Mouse (Mus musculus) lung, postnatal 0 days (tissue): ENCODE results near the gene Csgalnact2. TPM values are rescaled to one million over a fixed set of nuclear protein-coding genes. Genes with fewer than 3 reads are reported as not detected.

Experiments
- ATAC-seq: fragments of 200-750 bp; cut with Nextera tagmentation; 2 replicates; pipeline ENCODE4 v1.8.0; 2017; ENCODE audit warnings: moderate library complexity
- DNase-seq: peaks from one replicate; pipeline ENCODE4 v3.0.0-alpha.2; 2016; ENCODE audit warnings: low spot score
- H3K27ac ChIP-seq: fragments of 300-500 bp; sonication (generic); 2 replicates; pipeline ENCODE4 v1.5.1; 2014; ENCODE audit warnings: antibody characterized with exemption, mild to moderate bottlenecking, low read length, mixed read lengths
- H3K27me3 ChIP-seq: fragments of 300-500 bp; sonication (generic); replicated peaks from 2 replicates; pipeline ENCODE4 v1.6.1; 2014; ENCODE audit warnings: low read length, mixed read lengths; ENCODE audit not compliant: insufficient read depth
- H3K36me3 ChIP-seq: fragments of 300-500 bp; sonication (generic); 2 replicates; pipeline ENCODE4 v1.6.1; 2014; ENCODE audit warnings: low read length, mixed read lengths; ENCODE audit not compliant: insufficient read depth
- H3K4me1 ChIP-seq: fragments of 300-500 bp; sonication (generic); 2 replicates; pipeline ENCODE4 v1.6.1; 2014; ENCODE audit warnings: antibody characterized with exemption, low read depth, low read length, mixed read lengths; ENCODE audit not compliant: insufficient read depth
- H3K4me2 ChIP-seq: fragments of 300-500 bp; sonication (generic); replicated peaks from 2 replicates; pipeline ENCODE4 v1.6.1; 2014; ENCODE audit warnings: low read depth, mild to moderate bottlenecking, low read length, moderate library complexity, mixed read lengths
- H3K4me3 ChIP-seq: fragments of 300-500 bp; sonication (generic); 2 replicates; pipeline ENCODE4 v1.5.1; 2014; ENCODE audit warnings: low read depth, low read length
- H3K9ac ChIP-seq: fragments of 300-500 bp; sonication (generic); replicated peaks from 2 replicates; pipeline ENCODE4 v1.6.1; 2014; ENCODE audit warnings: low read depth, mild to moderate bottlenecking
- H3K9me3 ChIP-seq: fragments of 300-500 bp; sonication (generic); 2 replicates; pipeline ENCODE4 v1.6.1; 2016; ENCODE audit warnings: low read length, mixed read lengths
- CTCF ChIP-seq: IDR thresholded peaks from 2 replicates; pipeline ENCODE4 v1.5.1; 2016; ENCODE audit warnings: antibody characterized with exemption, mild to moderate bottlenecking
- EP300 ChIP-seq: IDR thresholded peaks from 2 replicates; pipeline ENCODE4 v1.6.1; 2016; ENCODE audit warnings: antibody characterized with exemption, mild to moderate bottlenecking, control low read depth
- WGBS: fragments of 180-500 bp; shearing (Covaris S2); extraction: QIAGEN DNeasy Blood & Tissue Kit; methylation state at CpG from one replicate; pipeline ENCODE4 v1.1.7; 2014; 5-methylcytosine and 5-hydroxymethylcytosine counted together
- polyA plus RNA-seq: library from polyadenylated mRNA; unstranded; fragments of >200 nt; fragmentation: Nextera tagmentation; extraction: Ambion mirVana; gene quantifications from 2 replicates; pipeline ENCODE4 v1.2.1, GENCODE M21; 2015

Csgalnact2 gene
- polyA plus RNA-seq, 1 experiment from 2014 or later = 36.6 TPM

GRCm38 (mm10) chr6:118082384-118082783, 56.6 kb downstream of the Csgalnact2 start:
- ATAC-seq (no peak), DNase-seq (no peak)
- no peaks in the 10 kb centered on the region for H3K4me1 ChIP-seq
- H3K27ac ChIP-seq = no peak overlapping the region
- TF ChIP-seq CTCF (0 out of 2 replicates have a peak, but pooled peaks have one; percentile 8), EP300 (no peak)
- no peaks in the 10 kb centered on the region for H3K27me3 ChIP-seq
- H3K4me3 ChIP-seq = no peak overlapping the region
- no peaks in the 10 kb centered on the region for H3K9me3 ChIP-seq
- 80% methylated on average over 3 of the region's 3 CpGs for WGBS
- no peak overlapping the region for H3K9ac ChIP-seq
- peaks cover 13% of the 10 kb centered on the region; the same call in 1 of the 2 replicates for H3K36me3 ChIP-seq
- H3K4me2 ChIP-seq = no peak overlapping the region

- H3K36me3 ChIP-seq = no peaks in the 10 kb centered on the region; the same call in 1 of the 2 replicates
- no peak for TF ChIP-seq CTCF
- no peak for TF ChIP-seq EP300
- no peaks in the 10 kb centered on the region for H3K27me3 ChIP-seq
- no peaks in the 10 kb centered on the region for H3K9me3 ChIP-seq
- no peak overlapping the region for H3K9ac ChIP-seq
- H3K4me1 ChIP-seq = no peaks in the 10 kb centered on the region
- 87% methylated on average over 4 of the region's 4 CpGs for WGBS
- no peak overlapping the region for H3K27ac ChIP-seq
- DNase-seq (no peak), ATAC-seq (no peak)
- no peak overlapping the region for H3K4me3 ChIP-seq
- H3K4me2 ChIP-seq = no peak overlapping the region
These were observed 58.2 kb downstream of the Csgalnact2 start for GRCm38 (mm10) chr6:118080711-118081110.

GRCm38 (mm10) chr6:118079762-118080465, 59.0 kb downstream of the Csgalnact2 start:
- no peak overlapping the region for H3K4me2 ChIP-seq
- no peak overlapping the region for H3K27ac ChIP-seq
- no peak for ATAC-seq
- WGBS = 69% methylated on average over 10 of the region's 10 CpGs
- TF ChIP-seq CTCF (no peak), EP300 (no peak)
- H3K4me1 ChIP-seq = no peaks in the 10 kb centered on the region
- H3K36me3 ChIP-seq = no peaks in the 10 kb centered on the region; the same call in 1 of the 2 replicates
- H3K9ac ChIP-seq = no peak overlapping the region
- H3K9me3 ChIP-seq = no peaks in the 10 kb centered on the region
- no peak overlapping the region for H3K4me3 ChIP-seq
- H3K27me3 ChIP-seq = no peaks in the 10 kb centered on the region
- DNase-seq = no peak

- Histone ChIP-seq H3K9me3 (no peaks in the 10 kb centered on the region), H3K4me3 (no peak overlapping the region), H3K4me1 (no peaks in the 10 kb centered on the region), H3K27ac (no peak overlapping the region), H3K36me3 (no peaks in the 10 kb centered on the region; the same call in 1 of the 2 replicates), H3K9ac (no peak overlapping the region), H3K27me3 (no peaks in the 10 kb centered on the region), H3K4me2 (no peak overlapping the region)
- ATAC-seq = no peak
- TF ChIP-seq EP300 (no peak), CTCF (no peak)
- WGBS = 76% methylated on average over 3 of the region's 3 CpGs
- no peak for DNase-seq
These were observed 59.6 kb downstream of the Csgalnact2 start for GRCm38 (mm10) chr6:118079292-118079691.

- Histone ChIP-seq H3K4me3 (no peak overlapping the region), H3K9ac (no peak overlapping the region), H3K9me3 (no peaks in the 10 kb centered on the region), H3K4me1 (0 out of 2 replicates have a peak, but pooled peaks cover 3% of the 10 kb centered on the region), H3K4me2 (no peak overlapping the region), H3K27me3 (no peaks in the 10 kb centered on the region), H3K36me3 (no peaks in the 10 kb centered on the region; the same call in 1 of the 2 replicates), H3K27ac (no peak overlapping the region)
- DNase-seq (no peak), ATAC-seq (no peak)
- WGBS = 57% methylated on average over 10 of the region's 10 CpGs
- no peak for TF ChIP-seq CTCF
- no peak for TF ChIP-seq EP300
These were observed 60.2 kb downstream of the Csgalnact2 start for GRCm38 (mm10) chr6:118078751-118079150.

GRCm38 (mm10) chr6:118077421-118077820, 61.5 kb downstream of the Csgalnact2 start:
- 66% methylated on average over 7 of the region's 7 CpGs for WGBS
- H3K4me1 ChIP-seq = 0 out of 2 replicates have a peak, but pooled peaks cover 3% of the 10 kb centered on the region
- H3K4me2 ChIP-seq = no peak overlapping the region
- no peaks in the 10 kb centered on the region for H3K9me3 ChIP-seq
- DNase-seq (no peak), ATAC-seq (no peak; the same call in 1 of the 2 replicates)
- H3K36me3 ChIP-seq = no peaks in the 10 kb centered on the region; the same call in 1 of the 2 replicates
- no peak overlapping the region for H3K9ac ChIP-seq
- no peak overlapping the region for H3K27ac ChIP-seq
- no peaks in the 10 kb centered on the region for H3K27me3 ChIP-seq
- no peak overlapping the region for H3K4me3 ChIP-seq
- TF ChIP-seq EP300 (no peak), CTCF (no peak)
